Comparison of ENCODE assay signal across 10 mouse cellular contexts in the genomic region with DNA sequence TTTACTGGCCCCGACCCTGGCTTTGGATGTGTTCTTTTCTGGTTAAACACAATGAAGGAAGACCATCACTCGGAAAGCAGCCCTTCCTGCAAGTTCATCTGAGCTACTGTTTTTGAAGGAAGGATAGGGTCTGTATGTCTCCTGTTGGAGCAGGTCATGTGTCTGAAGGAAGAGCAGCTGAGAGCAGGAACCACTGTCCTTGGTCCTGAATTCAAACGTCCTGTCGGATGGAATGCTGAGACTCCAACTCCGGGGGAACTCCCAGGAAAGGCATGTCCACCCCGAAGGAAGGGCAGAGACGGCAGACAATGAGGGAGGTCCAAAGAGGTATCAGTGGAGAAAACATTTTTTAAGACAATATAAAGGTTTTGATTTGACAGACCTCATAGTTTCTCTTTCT.
DNase-seq lines count a peak whose midpoint lies in the region; ATAC-seq and TF ChIP-seq lines count a peak whose summit lies in the region.
"Had no signal": no experiment of that assay in that cellular context is flagged by ENCODE, and none has a peak within 500 bp of the region (broad histone marks: within the 10 kb centered on the region; RNA-seq: fewer than 3 reads in every experiment).

No protein-coding gene starts in this region.

- no peak for TF ChIP-seq CTCF in heart, postnatal 0 days (IDR thresholded peaks at IDR 0.05; ENCODE audit: low read depth)
- TF ChIP-seq CTCF in stomach, postnatal 0 days (IDR thresholded peaks at IDR 0.05; ENCODE audit: low read depth) = no peak

- WGBS in heart, postnatal 0 days = 15% methylated on average over 7 of the region's 7 CpGs
- 25% methylated on average over 7 of the region's 7 CpGs for WGBS in heart, embryonic 11.5 days (ENCODE audit: insufficient replicate concordance)
- WGBS in neural tube, embryonic 15.5 days = 41% methylated on average over 7 of the region's 7 CpGs
- WGBS in stomach, postnatal 0 days = 21% methylated on average over 7 of the region's 7 CpGs
- WGBS in forebrain, embryonic 11.5 days = 42% methylated on average over 7 of the region's 7 CpGs

- TF ChIP-seq EP300 in heart, postnatal 0 days (IDR thresholded peaks at IDR 0.05; ENCODE audit: low read depth) = no peak
- TF ChIP-seq EP300 in stomach, postnatal 0 days (optimal IDR thresholded peaks at IDR 0.05) = no peak

- peak; percentile 57 for DNase-seq in heart, postnatal 0 days (ENCODE audit: low spot score)
- DNase-seq in neural tube, embryonic 10.5 days (ENCODE audit: extremely low spot score, low spot score) = peak; percentile 36
- DNase-seq in embryo, embryonic 11.5 days (ENCODE audit: low read depth, low spot score) = peak; percentile 49
- peak; percentile 26 for DNase-seq in stomach, postnatal 0 days (ENCODE audit: low spot score)
- no peak for DNase-seq in thymus, postnatal 4 days
- no peak for DNase-seq in forebrain, embryonic 11.5 days (ENCODE audit: low spot score)
- DNase-seq: liver, postnatal 0 days had no signal

- H3K9me3 ChIP-seq in heart, postnatal 0 days (replicated peaks; ENCODE audit: control insufficient read depth, low read length) = no peaks in the 10 kb centered on the region
- H3K9me3 ChIP-seq in heart, embryonic 11.5 days (replicated peaks; ENCODE audit: control insufficient read depth, low read length) = no peaks in the 10 kb centered on the region
- H3K9me3 ChIP-seq in neural tube, embryonic 15.5 days (replicated peaks) = no peaks in the 10 kb centered on the region
- H3K9me3 ChIP-seq in stomach, postnatal 0 days (ENCODE audit: control insufficient read depth, low read length) = no peaks in the 10 kb centered on the region
- no peaks in the 10 kb centered on the region for H3K9me3 ChIP-seq in forebrain, embryonic 11.5 days (ENCODE audit: control insufficient read depth, low read length)
- H3K9me3 ChIP-seq: neural tube, embryonic 12.5 days had no signal

- no peaks in the 10 kb centered on the region for H3K36me3 ChIP-seq in heart, postnatal 0 days (replicated peaks; ENCODE audit: control insufficient read depth, insufficient read depth, low read length)
- H3K36me3 ChIP-seq in heart, embryonic 11.5 days (ENCODE audit: control insufficient read depth, insufficient read depth, low read length) = no peaks in the 10 kb centered on the region
- H3K36me3 ChIP-seq in neural tube, embryonic 15.5 days = no peaks in the 10 kb centered on the region
- H3K36me3 ChIP-seq in stomach, postnatal 0 days (ENCODE audit: control insufficient read depth, insufficient read depth, low read length) = no peaks in the 10 kb centered on the region
- no peaks in the 10 kb centered on the region for H3K36me3 ChIP-seq in forebrain, embryonic 11.5 days (ENCODE audit: control insufficient read depth, insufficient read depth, low read length)
- H3K36me3 ChIP-seq: neural tube, embryonic 12.5 days had no signal

- H3K4me3 ChIP-seq in heart, postnatal 0 days (ENCODE audit: low read depth, low read length) = no peak overlapping the region
- H3K4me3 ChIP-seq in heart, embryonic 11.5 days (ENCODE audit: low read depth, low read length) = no peak overlapping the region
- no peak overlapping the region for H3K4me3 ChIP-seq in neural tube, embryonic 15.5 days (replicated peaks)
- no peak overlapping the region for H3K4me3 ChIP-seq in stomach, postnatal 0 days (ENCODE audit: low read depth, low read length)
- H3K4me3 ChIP-seq in forebrain, embryonic 11.5 days (ENCODE audit: low read depth, low read length) = no peak overlapping the region
- H3K4me3 ChIP-seq: neural tube, embryonic 12.5 days had no signal

- no peak overlapping the region for H3K9ac ChIP-seq in heart, postnatal 0 days (replicated peaks; ENCODE audit: low read depth, low read length)
- no peak overlapping the region for H3K9ac ChIP-seq in heart, embryonic 11.5 days (ENCODE audit: low read depth, low read length)
- no peak overlapping the region for H3K9ac ChIP-seq in neural tube, embryonic 15.5 days (replicated peaks)
- no peak overlapping the region for H3K9ac ChIP-seq in stomach, postnatal 0 days (ENCODE audit: low read length)
- H3K9ac ChIP-seq in forebrain, embryonic 11.5 days (ENCODE audit: low read length) = no peak overlapping the region
- H3K9ac ChIP-seq: liver, postnatal 0 days; neural tube, embryonic 12.5 days had no signal

- H3K27me3 ChIP-seq in heart, postnatal 0 days (ENCODE audit: control insufficient read depth, insufficient read depth, low read length) = no peaks in the 10 kb centered on the region
- H3K27me3 ChIP-seq in heart, embryonic 11.5 days (ENCODE audit: control insufficient read depth, insufficient read depth, low read length) = no peaks in the 10 kb centered on the region
- no peaks in the 10 kb centered on the region for H3K27me3 ChIP-seq in neural tube, embryonic 15.5 days (replicated peaks)
- no peaks in the 10 kb centered on the region for H3K27me3 ChIP-seq in stomach, postnatal 0 days (ENCODE audit: control insufficient read depth, insufficient read depth, low read length)
- no peaks in the 10 kb centered on the region for H3K27me3 ChIP-seq in forebrain, embryonic 11.5 days (ENCODE audit: control insufficient read depth, insufficient read depth, low read length)
- H3K27me3 ChIP-seq: neural tube, embryonic 12.5 days had no signal

- no peak overlapping the region for H3K4me2 ChIP-seq in heart, postnatal 0 days (ENCODE audit: low read depth, low read length)
- H3K4me2 ChIP-seq in heart, embryonic 11.5 days = no peak overlapping the region
- no peak overlapping the region for H3K4me2 ChIP-seq in neural tube, embryonic 15.5 days
- H3K4me2 ChIP-seq in stomach, postnatal 0 days (replicated peaks; ENCODE audit: low read depth) = no peak overlapping the region
- H3K4me2 ChIP-seq in forebrain, embryonic 11.5 days (ENCODE audit: low read depth, low read length, severe bottlenecking) = no peak overlapping the region
- H3K4me2 ChIP-seq: neural tube, embryonic 12.5 days had no signal

- H3K4me1 ChIP-seq in heart, postnatal 0 days (ENCODE audit: control insufficient read depth, insufficient read depth) = peaks cover 15% of the 10 kb centered on the region
- peaks cover 5% of the 10 kb centered on the region; the same call in 1 of the 2 replicates for H3K4me1 ChIP-seq in heart, embryonic 11.5 days (ENCODE audit: control insufficient read depth, insufficient read depth, low read length)
- no peaks in the 10 kb centered on the region for H3K4me1 ChIP-seq in neural tube, embryonic 15.5 days
- no peaks in the 10 kb centered on the region for H3K4me1 ChIP-seq in stomach, postnatal 0 days (replicated peaks; ENCODE audit: control insufficient read depth, insufficient read depth)
- H3K4me1 ChIP-seq in forebrain, embryonic 11.5 days (replicated peaks; ENCODE audit: control insufficient read depth, insufficient read depth, low read length) = no peaks in the 10 kb centered on the region
- H3K4me1 ChIP-seq: neural tube, embryonic 12.5 days had no signal

- ATAC-seq in heart, postnatal 0 days (ENCODE audit: insufficient read depth, low read depth) = no peak
- no peak for ATAC-seq in heart, embryonic 11.5 days (replicated peaks; ENCODE audit: insufficient number of reproducible peaks, low FRiP score, low TSS enrichment)
- no peak for ATAC-seq in neural tube, embryonic 15.5 days (ENCODE audit: low FRiP score)
- ATAC-seq in stomach, postnatal 0 days (ENCODE audit: low FRiP score, low TSS enrichment) = no peak
- ATAC-seq in forebrain, embryonic 11.5 days (replicated peaks; ENCODE audit: low FRiP score) = no peak
- ATAC-seq: liver, postnatal 0 days had no signal

- H3K27ac ChIP-seq in heart, postnatal 0 days (ENCODE audit: low read depth) = no peak overlapping the region
- no peak overlapping the region for H3K27ac ChIP-seq in heart, embryonic 11.5 days (ENCODE audit: low read depth, low read length)
- H3K27ac ChIP-seq in neural tube, embryonic 15.5 days (replicated peaks) = no peak overlapping the region
- H3K27ac ChIP-seq in stomach, postnatal 0 days (replicated peaks) = no peak overlapping the region
- H3K27ac ChIP-seq in forebrain, embryonic 11.5 days (ENCODE audit: low read depth, low read length) = no peak overlapping the region
- H3K27ac ChIP-seq: neural tube, embryonic 12.5 days had no signal

Comparison
In these comparisons a context has a peak if more than half of its experiments do, and no peak if none do; other contexts are left out.
1. DNase-seq: peak in heart, postnatal 0 days (single experiment), neural tube, embryonic 10.5 days (single experiment), embryo, embryonic 11.5 days (single experiment) and stomach, postnatal 0 days (single experiment); none in thymus, postnatal 4 days (single experiment) and forebrain, embryonic 11.5 days (single experiment).